Mouse (Mus musculus) heart, embryonic 13.5 days (tissue): ENCODE data around the gene Lrrc71. TPM values are rescaled to one million over a fixed set of nuclear protein-coding genes. Genes with fewer than 3 reads are reported as not detected.
A peak's percentile ranks its signal among the peaks of the same experiment; 100 is the strongest.

Experiments used
- ATAC-seq: fragments of 200-750 bp; cut with Nextera tagmentation; 2 replicates; pipeline ENCODE4 v1.8.0; 2017; ENCODE audit warnings: moderate TSS enrichment; ENCODE audit not compliant: insufficient number of reproducible peaks, low FRiP score, low TSS enrichment; ENCODE audit errors: extremely low read depth
- H3K27ac ChIP-seq: fragments of 300-500 bp; sonication (generic); replicated peaks from 2 replicates; pipeline ENCODE4 v1.5.1; 2015; ENCODE audit warnings: moderate library complexity, mild to moderate bottlenecking, inconsistent platforms
- H3K27me3 ChIP-seq: fragments of 300-500 bp; sonication (generic); replicated peaks from 2 replicates; pipeline ENCODE4 v1.6.1; 2015; ENCODE audit warnings: mild to moderate bottlenecking, inconsistent platforms
- H3K36me3 ChIP-seq: fragments of 300-500 bp; sonication (generic); 2 replicates; pipeline ENCODE4 v1.6.1; 2015; ENCODE audit warnings: mild to moderate bottlenecking, inconsistent platforms
- H3K4me1 ChIP-seq: fragments of 300-500 bp; sonication (generic); 2 replicates; pipeline ENCODE4 v1.6.1; 2015; ENCODE audit warnings: inconsistent platforms
- H3K4me2 ChIP-seq: fragments of 300-500 bp; sonication (generic); 2 replicates; pipeline ENCODE4 v1.6.1; 2015; ENCODE audit warnings: inconsistent platforms, mild to moderate bottlenecking, moderate library complexity
- H3K4me3 ChIP-seq: fragments of 300-500 bp; sonication (generic); 2 replicates; pipeline ENCODE4 v1.5.1; 2015; ENCODE audit warnings: moderate library complexity, mild to moderate bottlenecking, inconsistent platforms
- H3K9ac ChIP-seq: fragments of 300-500 bp; sonication (generic); 2 replicates; pipeline ENCODE4 v1.6.1; 2015; ENCODE audit warnings: inconsistent platforms, mild to moderate bottlenecking, moderate library complexity
- H3K9me3 ChIP-seq: fragments of 300-500 bp; sonication (generic); 2 replicates; pipeline ENCODE4 v1.6.1; 2016; ENCODE audit warnings: inconsistent platforms
- WGBS: fragments of 180-500 bp; shearing (Covaris S2); methylation state at CpG from one replicate; pipeline ENCODE4 v1.1.7; 2015; ENCODE audit warnings: mixed read lengths; 5-methylcytosine and 5-hydroxymethylcytosine counted together
- polyA plus RNA-seq: library from polyadenylated mRNA; unstranded; fragments of >200 nt; fragmentation: Nextera tagmentation; extraction: Ambion mirVana; gene quantifications from 2 replicates; pipeline ENCODE4 v1.2.1, GENCODE M21; 2015

Lrrc71 gene
- polyA plus RNA-seq: 0.25 TPM in 1 of 2 replicates, not detected in the other

- Histone ChIP-seq H3K9me3 (no peaks in the 10 kb centered on the region), H3K4me1 (peaks cover 20% of the 10 kb centered on the region), H3K4me2 (peak within 1 kb of the TSS; percentile 2; the same call in 1 of the 2 replicates), H3K9ac (0 out of 2 replicates have a peak within 1 kb of the TSS, but pooled peaks have one; percentile 30), H3K36me3 (peaks cover 38% of the 10 kb centered on the region), H3K27me3 (peaks cover 27% of the 10 kb centered on the region), H3K4me3 (no peak within 1 kb of the TSS), H3K27ac (no peak within 1 kb of the TSS)
- no peak for ATAC-seq
- WGBS: 41% methylated on average over 13 of the region's 13 CpGs
Observed at GRCm38 (mm10) chr3:87748431-87748830, at the start of gene Lrrc71. Lrrc71 (minus strand) TSS chr3:87748625.

GRCm38 (mm10) chr3:87796736-87797334 lies 48.4 kb upstream of the Lrrc71 start, which contains the start of gene Insrr:
Insrr (plus strand) TSS chr3:87796951.
- peak within 1 kb of the TSS; percentile 68 for H3K9ac ChIP-seq

GRCm38 (mm10) chr3:87795336-87796277 lies 47.2 kb upstream of the Lrrc71 start:
- Histone ChIP-seq H3K36me3 (no peaks in the 10 kb centered on the region), H3K27ac (no peak overlapping the region), H3K9me3 (no peaks in the 10 kb centered on the region), H3K4me2 (peak overlapping the region; percentile 62), H3K9ac (peak overlapping the region; percentile 47; the same call in 1 of the 2 replicates), H3K4me3 (peak overlapping the region; percentile 39), H3K4me1 (peaks cover 27% of the 10 kb centered on the region), H3K27me3 (peaks cover 100% of the 10 kb centered on the region)
- no peak for ATAC-seq
- WGBS: 17% methylated on average over 33 of the region's 33 CpGs

More at GRCm38 (mm10) chr3:87796736-87797334, 48.4 kb upstream of the Lrrc71 start, which contains the start of gene Insrr:
- Histone ChIP-seq H3K27ac (no peak within 1 kb of the TSS), H3K36me3 (no peaks in the 10 kb centered on the region), H3K4me2 (peak within 1 kb of the TSS; percentile 68), H3K4me3 (peak within 1 kb of the TSS; percentile 46), H3K27me3 (peaks cover 100% of the 10 kb centered on the region), H3K4me1 (peaks cover 27% of the 10 kb centered on the region), H3K9me3 (no peaks in the 10 kb centered on the region)
- WGBS: 1% methylated on average over 29 of the region's 29 CpGs
- ATAC-seq: no peak

GRCm38 (mm10) chr3:87794922-87795325 lies 46.5 kb upstream of the Lrrc71 start, which contains the start of gene Ntrk1:
Ntrk1 (minus strand) TSS chr3:87795162.
- Histone ChIP-seq H3K9me3 (no peaks in the 10 kb centered on the region), H3K27me3 (peaks cover 100% of the 10 kb centered on the region), H3K4me2 (peak within 1 kb of the TSS; percentile 62), H3K27ac (no peak within 1 kb of the TSS), H3K36me3 (no peaks in the 10 kb centered on the region), H3K4me1 (peaks cover 29% of the 10 kb centered on the region), H3K4me3 (peak within 1 kb of the TSS; percentile 39), H3K9ac (peak within 1 kb of the TSS; percentile 47; the same call in 1 of the 2 replicates)
- no peak for ATAC-seq
- WGBS: 2% methylated on average over 47 of the region's 47 CpGs

- Histone ChIP-seq H3K4me3 (no peak overlapping the region), H3K4me1 (peaks cover 33% of the 10 kb centered on the region), H3K4me2 (no peak overlapping the region), H3K9ac (no peak overlapping the region), H3K36me3 (no peaks in the 10 kb centered on the region), H3K27ac (no peak overlapping the region), H3K9me3 (no peaks in the 10 kb centered on the region), H3K27me3 (peaks cover 84% of the 10 kb centered on the region)
- no peak for ATAC-seq
- 37% methylated on average over 5 of the region's 5 CpGs for WGBS
Observed at GRCm38 (mm10) chr3:87789768-87790167, 41.3 kb upstream of the Lrrc71 start.

GRCm38 (mm10) chr3:87789248-87789647 lies 40.8 kb upstream of the Lrrc71 start:
- Histone ChIP-seq H3K36me3 (no peaks in the 10 kb centered on the region), H3K4me1 (peaks cover 28% of the 10 kb centered on the region), H3K27ac (no peak overlapping the region), H3K4me2 (no peak overlapping the region), H3K9ac (no peak overlapping the region), H3K4me3 (no peak overlapping the region), H3K9me3 (no peaks in the 10 kb centered on the region), H3K27me3 (peaks cover 78% of the 10 kb centered on the region)
- WGBS: 64% methylated on average over 1 of the region's 1 CpGs
- ATAC-seq: no peak

- peak overlapping the region; percentile 35; the same call in 1 of the 2 replicates for H3K9ac ChIP-seq
- H3K4me1 ChIP-seq: peaks cover 32% of the 10 kb centered on the region
- H3K9me3 ChIP-seq: no peaks in the 10 kb centered on the region
- WGBS: 19% methylated on average over 6 of the region's 6 CpGs
- no peak for ATAC-seq
- no peaks in the 10 kb centered on the region for H3K36me3 ChIP-seq
- H3K4me2 ChIP-seq: no peak overlapping the region
- H3K4me3 ChIP-seq: no peak overlapping the region
- H3K27ac ChIP-seq: no peak overlapping the region
- H3K27me3 ChIP-seq: peaks cover 73% of the 10 kb centered on the region
Observed at GRCm38 (mm10) chr3:87785626-87786214, 37.3 kb upstream of the Lrrc71 start.

- Histone ChIP-seq H3K27ac (no peak overlapping the region), H3K9ac (no peak overlapping the region), H3K27me3 (peaks cover 73% of the 10 kb centered on the region), H3K9me3 (no peaks in the 10 kb centered on the region), H3K36me3 (no peaks in the 10 kb centered on the region), H3K4me3 (no peak overlapping the region), H3K4me1 (peaks cover 32% of the 10 kb centered on the region), H3K4me2 (no peak overlapping the region)
- ATAC-seq: no peak
- WGBS: 40% methylated on average over 5 of the region's 5 CpGs
Observed at GRCm38 (mm10) chr3:87785156-87785555, 36.7 kb upstream of the Lrrc71 start.

- Histone ChIP-seq H3K36me3 (no peaks in the 10 kb centered on the region), H3K9me3 (no peaks in the 10 kb centered on the region), H3K4me2 (no peak overlapping the region), H3K27ac (no peak overlapping the region), H3K9ac (no peak overlapping the region), H3K4me1 (peaks cover 22% of the 10 kb centered on the region), H3K4me3 (no peak overlapping the region), H3K27me3 (peaks cover 74% of the 10 kb centered on the region)
- WGBS: 77% methylated on average over 25 of the region's 25 CpGs
- no peak for ATAC-seq
Observed at GRCm38 (mm10) chr3:87783282-87784023, 35.0 kb upstream of the Lrrc71 start.

- no peak overlapping the region for H3K27ac ChIP-seq
- WGBS: 26% methylated on average over 2 of the region's 2 CpGs
- H3K9ac ChIP-seq: peak overlapping the region; percentile 16; the same call in 1 of the 2 replicates
- H3K4me3 ChIP-seq: no peak overlapping the region
- H3K4me1 ChIP-seq: peaks cover 7% of the 10 kb centered on the region; the same call in 1 of the 2 replicates
- H3K4me2 ChIP-seq: no peak overlapping the region
- no peaks in the 10 kb centered on the region for H3K36me3 ChIP-seq
- no peaks in the 10 kb centered on the region for H3K9me3 ChIP-seq
- ATAC-seq: no peak
- H3K27me3 ChIP-seq: peaks cover 96% of the 10 kb centered on the region
Observed at GRCm38 (mm10) chr3:87779086-87779485, 30.7 kb upstream of the Lrrc71 start.
